8 mouse cellular contexts compared by ENCODE assay signal in genomic region chr7:24974893-24975595, GRCm38 (mm10). TPM values are rescaled to one million over a fixed set of nuclear protein-coding genes. Genes with fewer than 3 reads are reported as not detected.
A peak's percentile ranks its signal among the peaks of the same experiment; 100 is the strongest.
DNase-seq lines count a peak whose midpoint lies in the region; ATAC-seq and TF ChIP-seq lines count a peak whose summit lies in the region.

No protein-coding gene starts in this region.

- H3K9me3 ChIP-seq in forebrain, embryonic 14.5 days (replicated peaks; ENCODE audit: control insufficient read depth, low read length): no peaks in the 10 kb centered on the region
- H3K9me3 ChIP-seq in forebrain, embryonic 15.5 days: no peaks in the 10 kb centered on the region
- no peaks in the 10 kb centered on the region for H3K9me3 ChIP-seq in midbrain, embryonic 15.5 days

- no peak overlapping the region for H3K4me3 ChIP-seq in forebrain, embryonic 14.5 days (ENCODE audit: low read depth, low read length)
- no peak overlapping the region for H3K4me3 ChIP-seq in forebrain, embryonic 15.5 days
- no peak overlapping the region for H3K4me3 ChIP-seq in testis, adult 2 months (ENCODE audit: control insufficient read depth, low read depth, low read length)
- H3K4me3 ChIP-seq in midbrain, embryonic 15.5 days: no peak overlapping the region

- peaks cover 28% of the 10 kb centered on the region for H3K36me3 ChIP-seq in forebrain, embryonic 14.5 days (ENCODE audit: control insufficient read depth, insufficient read depth, low read length)
- H3K36me3 ChIP-seq in forebrain, embryonic 15.5 days: peaks cover 28% of the 10 kb centered on the region
- no peaks in the 10 kb centered on the region for H3K36me3 ChIP-seq in testis, adult 2 months (ENCODE audit: control insufficient read depth, insufficient read depth, low read length)
- peaks cover 25% of the 10 kb centered on the region for H3K36me3 ChIP-seq in midbrain, embryonic 15.5 days (replicated peaks)

- H3K27me3 ChIP-seq in forebrain, embryonic 14.5 days (replicated peaks; ENCODE audit: control insufficient read depth, insufficient read depth, low read length): no peaks in the 10 kb centered on the region
- no peaks in the 10 kb centered on the region for H3K27me3 ChIP-seq in forebrain, embryonic 15.5 days
- no peaks in the 10 kb centered on the region for H3K27me3 ChIP-seq in testis, adult 2 months (ENCODE audit: control insufficient read depth, insufficient read depth, low read length)
- no peaks in the 10 kb centered on the region for H3K27me3 ChIP-seq in midbrain, embryonic 15.5 days (replicated peaks)

- no peak for ATAC-seq in forebrain, embryonic 14.5 days
- ATAC-seq in forebrain, embryonic 15.5 days (replicated peaks): no peak
- no peak for ATAC-seq in midbrain, embryonic 15.5 days (replicated peaks)
- ATAC-seq in erythroid progenitor cell, adult 5-6 weeks (replicated peaks; ENCODE audit: low FRiP score, poor library complexity, severe bottlenecking): no peak

- no peak overlapping the region for H3K27ac ChIP-seq in forebrain, embryonic 14.5 days (ENCODE audit: low read depth, low read length)
- no peak overlapping the region for H3K27ac ChIP-seq in forebrain, embryonic 15.5 days (replicated peaks)
- H3K27ac ChIP-seq in testis, adult 2 months (ENCODE audit: control insufficient read depth, insufficient read depth, low read depth, low read length): no peak overlapping the region
- 0 out of 2 replicates have a peak overlapping the region, but pooled peaks have one; percentile 14 for H3K27ac ChIP-seq in midbrain, embryonic 15.5 days

- no peak for TF ChIP-seq POLR2A in testis, adult 2 months (IDR thresholded peaks at IDR 0.05; ENCODE audit: control insufficient read depth, low read depth, low read length)

- H3K4me2 ChIP-seq in forebrain, embryonic 14.5 days (ENCODE audit: low read length): no peak overlapping the region
- no peak overlapping the region for H3K4me2 ChIP-seq in forebrain, embryonic 15.5 days (replicated peaks)
- H3K4me2 ChIP-seq in midbrain, embryonic 15.5 days: no peak overlapping the region

- H3K9ac ChIP-seq in forebrain, embryonic 14.5 days (ENCODE audit: low read length): no peak overlapping the region
- H3K9ac ChIP-seq in forebrain, embryonic 15.5 days (replicated peaks): no peak overlapping the region
- no peak overlapping the region for H3K9ac ChIP-seq in midbrain, embryonic 15.5 days

- DNase-seq in forebrain, embryonic 14.5 days (ENCODE audit: low spot score): peak; percentile 79
- DNase-seq in testis, postnatal 14 days (ENCODE audit: low spot score): no peak
- peak; percentile 70 to 77 for DNase-seq in cerebellum, postnatal 10 days
- peak; percentile 32 to 56 for DNase-seq in kidney, postnatal 36 days

- H3K4me1 ChIP-seq in forebrain, embryonic 14.5 days (ENCODE audit: control insufficient read depth, insufficient read depth, low read length): peaks cover 4% of the 10 kb centered on the region; the same call in 1 of the 2 replicates
- peaks cover 14% of the 10 kb centered on the region for H3K4me1 ChIP-seq in forebrain, embryonic 15.5 days
- peaks cover 9% of the 10 kb centered on the region for H3K4me1 ChIP-seq in testis, adult 2 months (ENCODE audit: control insufficient read depth, insufficient read depth, low read length)
- H3K4me1 ChIP-seq in midbrain, embryonic 15.5 days: peaks cover 14% of the 10 kb centered on the region

- TF ChIP-seq CTCF in testis, adult 2 months (IDR thresholded peaks at IDR 0.05; ENCODE audit: control insufficient read depth, insufficient read depth, insufficient replicate concordance, low read depth, low read length): peak; percentile 26; the same call in 1 of the 2 replicates

- 33% methylated on average over 9 of the region's 9 CpGs for WGBS in forebrain, embryonic 14.5 days
- 30% methylated on average over 9 of the region's 9 CpGs for WGBS in forebrain, embryonic 15.5 days
- WGBS in midbrain, embryonic 15.5 days: 28% methylated on average over 9 of the region's 9 CpGs

RNA-seq across cellular contexts. Expression of gene Rabac1, which starts 2.5 kb away (rescaled TPM):
- polyA plus RNA-seq in forebrain, embryonic 14.5 days (2014; fragmentation: Nextera tagmentation; extraction: Ambion mirVana): 240 and 248 TPM in 2 replicates
- polyA plus RNA-seq in forebrain, embryonic 15.5 days (2015; fragmentation: Nextera tagmentation; extraction: Ambion mirVana): 195 and 196 TPM in 2 replicates
- 377 and 423 TPM in 2 replicates for polyA plus RNA-seq in testis, adult 2 months (2012; rRNA removed)
- 275 and 289 TPM in 2 replicates for polyA plus RNA-seq in midbrain, embryonic 15.5 days (2015; fragmentation: Nextera tagmentation; extraction: Ambion mirVana)
- total RNA-seq in erythroid progenitor cell, adult 5-6 weeks (2015; ENCODE audit: low replicate concordance): 8.3 and 8.8 TPM in 2 replicates
- 7.3 and 18.0 TPM in 2 replicates for total RNA-seq in erythroid progenitor cell, adult 5-6 weeks (2017; ENCODE audit: low replicate concordance)

RNA-seq across cellular contexts. Expression of gene Atp1a3, which starts 30.7 kb away (rescaled TPM):
- polyA plus RNA-seq in forebrain, embryonic 14.5 days (2014; fragmentation: Nextera tagmentation; extraction: Ambion mirVana): 122 and 183 TPM in 2 replicates
- polyA plus RNA-seq in forebrain, embryonic 15.5 days (2015; fragmentation: Nextera tagmentation; extraction: Ambion mirVana): 181 and 191 TPM in 2 replicates
- polyA plus RNA-seq in testis, adult 2 months (2012; rRNA removed): 0.38 and 0.44 TPM in 2 replicates
- polyA plus RNA-seq in midbrain, embryonic 15.5 days (2015; fragmentation: Nextera tagmentation; extraction: Ambion mirVana): 405 and 430 TPM in 2 replicates
- total RNA-seq in erythroid progenitor cell, adult 5-6 weeks (2015; ENCODE audit: low replicate concordance): 5.4 and 15.1 TPM in 2 replicates
- total RNA-seq in erythroid progenitor cell, adult 5-6 weeks (2017; ENCODE audit: low replicate concordance): 3.3 TPM in 1 of 2 replicates, not detected in the other

RNA-seq across cellular contexts. Expression of gene Gm4881, which starts 30.8 kb away (rescaled TPM):
- 0.70 and 1.1 TPM in 2 replicates for polyA plus RNA-seq in forebrain, embryonic 14.5 days (2014; fragmentation: Nextera tagmentation; extraction: Ambion mirVana)
- polyA plus RNA-seq in forebrain, embryonic 15.5 days (2015; fragmentation: Nextera tagmentation; extraction: Ambion mirVana): 0.22 and 1.3 TPM in 2 replicates
- 1.3 and 1.6 TPM in 2 replicates for polyA plus RNA-seq in testis, adult 2 months (2012; rRNA removed)
- 5.0 and 6.4 TPM in 2 replicates for polyA plus RNA-seq in midbrain, embryonic 15.5 days (2015; fragmentation: Nextera tagmentation; extraction: Ambion mirVana)
- total RNA-seq in erythroid progenitor cell, adult 5-6 weeks (2015; ENCODE audit: low replicate concordance): not detected in 2 replicates
- total RNA-seq in erythroid progenitor cell, adult 5-6 weeks (2017; ENCODE audit: low replicate concordance): not detected in 2 replicates

Comparison
In these comparisons a context has a peak if more than half of its experiments do, and no peak if none do; other contexts are left out.
1. RNA of gene Atp1a3, which starts 30.7 kb away (polyA plus RNA-seq): 405 to 430 TPM in midbrain, embryonic 15.5 days, 181 to 191 TPM in forebrain, embryonic 15.5 days and 122 to 183 TPM in forebrain, embryonic 14.5 days; 0.38 to 0.44 TPM in testis, adult 2 months; every median in the first group is over 10 times any median in the second.